Mouse (Mus musculus): ENCODE results near the gene Pomgnt1.

The Pomgnt1 gene

DNA sequence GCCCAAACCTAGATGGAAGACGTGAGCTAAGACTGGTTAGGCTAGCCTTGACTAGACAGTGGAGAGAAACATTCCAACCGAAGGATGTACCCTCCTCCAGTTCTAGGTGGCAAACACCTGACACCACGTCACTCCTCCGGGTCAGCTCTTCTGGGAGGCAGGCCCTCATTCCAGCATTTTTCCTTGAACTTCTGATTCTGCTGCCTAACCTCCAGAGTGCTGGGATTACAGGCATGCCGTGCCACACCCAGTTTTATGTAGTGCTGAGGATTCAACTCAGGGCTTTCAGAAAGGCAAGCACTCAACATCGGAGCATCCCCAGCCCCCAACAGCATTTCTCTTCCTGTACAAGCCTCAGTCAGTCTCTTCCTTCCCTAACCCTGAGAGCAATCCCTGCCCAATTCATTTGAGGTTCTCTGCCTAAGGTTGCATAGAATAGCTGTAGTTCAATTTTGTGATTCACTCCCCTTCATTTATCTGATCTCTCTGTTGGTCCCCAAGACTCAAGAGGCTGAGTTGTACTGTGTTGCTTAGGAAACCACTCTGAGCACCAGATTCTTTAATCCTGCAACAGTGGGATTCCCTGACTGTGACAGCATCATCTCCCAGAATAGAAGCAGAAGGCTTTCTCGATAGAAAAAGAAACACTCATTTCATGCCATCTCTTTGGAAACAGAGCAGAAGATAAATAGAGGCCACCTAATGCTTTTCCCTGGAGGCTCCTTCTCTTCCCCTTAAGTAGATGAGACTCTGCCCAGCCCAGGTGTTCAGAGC lies 17.3 kb downstream of the Pomgnt1 start:
- no peak for DNase-seq

DNA sequence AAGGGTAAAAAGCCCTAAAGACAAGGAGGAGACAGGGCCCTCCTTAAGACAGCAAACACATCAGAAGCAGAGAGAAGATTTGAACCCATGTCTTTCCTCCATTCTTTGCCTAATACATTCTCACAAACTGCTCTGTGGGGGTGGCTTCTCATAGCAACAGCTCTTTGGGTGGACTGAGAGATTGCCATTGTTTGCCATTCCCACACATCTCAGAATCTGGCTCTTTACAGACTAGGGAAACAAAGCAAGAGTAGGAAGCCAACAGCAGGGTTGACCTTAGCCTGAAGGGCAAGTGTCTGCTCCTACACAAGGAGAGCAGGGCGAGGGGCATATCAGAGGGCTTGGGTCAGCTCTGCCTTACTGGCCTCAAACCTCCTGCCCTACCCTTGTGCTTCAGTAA lies 18.1 kb downstream of the Pomgnt1 start:
- no peak for DNase-seq

- no peak for DNase-seq
Measured at GRCm38 (mm10) chr4:116142269-116142668, 18.6 kb downstream of the Pomgnt1 start.

DNA sequence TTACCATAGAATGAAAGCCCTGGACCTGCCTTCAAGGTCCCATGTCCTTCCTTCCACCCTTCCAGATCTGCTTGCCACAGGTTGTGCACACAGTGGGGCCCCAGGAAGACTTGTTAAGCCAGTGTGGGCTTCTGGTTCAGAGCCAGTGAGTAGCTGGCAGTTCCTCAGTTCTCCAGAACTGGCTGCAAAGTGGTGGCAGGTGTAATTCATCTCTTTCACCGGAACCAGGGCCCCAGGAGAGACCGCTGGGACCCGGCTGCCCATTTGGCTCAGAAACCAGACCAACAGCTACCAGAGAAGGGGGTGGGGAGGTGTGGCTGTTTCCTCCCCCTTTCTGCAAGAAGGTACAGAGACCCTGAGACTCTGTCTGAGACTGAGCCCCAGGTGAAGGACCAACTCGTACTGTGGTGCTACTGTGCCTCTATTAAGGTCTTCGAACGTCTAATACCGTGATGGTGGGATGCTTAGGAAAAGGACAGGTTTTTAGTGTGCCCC lies 19.7 kb downstream of the Pomgnt1 start:
- peak; percentile 95 to 96 for DNase-seq

- peak; percentile 86 to 88 for DNase-seq
Measured at GRCm38 (mm10) chr4:116143891-116144717, 20.5 kb downstream of the Pomgnt1 start.

DNA sequence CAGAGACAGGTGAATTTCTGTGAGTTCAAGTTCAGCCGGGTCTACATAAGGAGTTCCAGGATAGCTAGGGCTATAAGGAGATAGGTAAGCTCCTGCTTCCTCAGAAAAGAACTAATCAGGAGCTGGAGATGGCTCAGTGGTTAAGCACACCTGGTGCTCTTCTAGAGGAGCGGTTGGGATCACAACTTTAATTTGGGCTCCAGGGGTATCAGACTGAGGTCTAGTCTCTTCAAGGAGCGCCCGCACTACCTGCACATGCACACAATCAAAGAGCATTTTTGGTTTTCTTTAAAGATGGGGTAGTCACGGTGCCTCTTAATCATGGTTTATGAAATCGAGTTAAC lies 26.1 kb downstream of the Pomgnt1 start:
- no peak for DNase-seq

DNA sequence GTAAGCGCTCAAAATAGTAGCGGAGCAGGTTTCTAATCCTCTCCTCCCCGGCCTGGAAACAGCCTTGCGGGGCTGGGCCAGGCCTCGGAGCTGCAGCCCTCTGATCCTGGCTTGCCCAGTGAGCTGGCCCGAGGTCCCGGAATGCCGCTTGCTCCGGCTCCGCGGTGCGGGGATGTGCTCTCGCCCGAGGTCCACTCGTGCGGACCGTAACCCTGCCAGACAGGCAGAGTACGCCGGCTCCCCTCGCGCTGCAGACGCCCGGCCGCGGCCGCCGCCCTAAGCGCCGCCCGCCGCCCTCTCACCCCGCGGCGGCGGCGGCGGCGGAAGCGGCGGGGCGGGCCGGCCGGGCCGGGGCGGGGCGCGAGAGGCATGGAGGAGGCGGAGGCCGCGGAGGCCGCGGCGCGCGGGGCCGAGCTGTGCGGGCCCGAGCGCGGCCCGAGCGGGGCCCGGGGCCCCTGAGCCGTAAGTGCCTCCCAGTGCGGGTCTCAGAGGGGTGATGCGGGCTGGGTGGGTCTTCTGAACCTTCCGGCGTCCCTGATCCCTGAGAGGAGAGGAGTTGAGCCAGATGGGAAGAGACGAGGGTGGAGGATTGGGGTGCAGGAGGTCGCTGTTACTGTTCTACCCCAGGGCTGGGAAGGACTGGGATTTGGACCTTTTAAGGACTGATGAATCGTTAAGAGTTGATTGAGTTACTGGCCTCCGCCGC lies 26.7 kb downstream of the Pomgnt1 start:
- peak; percentile 83 to 86 for DNase-seq

GRCm38 (mm10) chr4:116150862-116151221 lies 27.2 kb downstream of the Pomgnt1 start:
- no peak for DNase-seq

- DNase-seq, result no peak
Measured at GRCm38 (mm10) chr4:116151238-116151637, 27.6 kb downstream of the Pomgnt1 start, which contains the start of gene Lurap1. TSS of gene Lurap1 (minus strand) at chr4:116151338.

GRCm38 (mm10) chr4:116152702-116153101 lies 29.1 kb downstream of the Pomgnt1 start:
- no peak for DNase-seq

GRCm38 (mm10) chr4:116157882-116158281 lies 34.2 kb downstream of the Pomgnt1 start:
- no peak for DNase-seq

GRCm38 (mm10) chr4:116159912-116160311 lies 36.3 kb downstream of the Pomgnt1 start:
- DNase-seq, result peak; percentile 75 to 79

DNA sequence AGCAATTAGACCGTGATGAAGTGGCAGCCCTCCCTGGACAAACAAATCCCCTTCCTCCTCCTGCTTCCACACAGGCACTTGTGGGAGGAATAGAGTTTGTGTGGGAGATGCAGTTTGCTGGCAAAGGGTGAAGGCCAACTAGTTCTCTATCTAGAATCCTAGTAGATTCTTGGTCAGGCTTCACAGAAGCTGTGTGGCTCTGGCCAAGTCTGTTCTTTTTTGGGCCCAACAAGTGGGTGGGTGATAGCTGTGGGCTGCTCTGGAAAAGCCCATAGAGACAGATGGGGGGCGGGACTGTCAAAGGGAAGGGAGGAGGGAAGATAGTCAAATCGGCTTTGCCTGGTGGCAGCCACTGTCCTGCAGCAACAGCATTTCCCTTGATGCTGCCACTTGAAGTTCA lies 37.1 kb downstream of the Pomgnt1 start:
- peak in 1 of 2 experiments; percentile 40 for DNase-seq

GRCm38 (mm10) chr4:116162142-116162541 lies 38.5 kb downstream of the Pomgnt1 start:
- DNase-seq, result no peak

DNA sequence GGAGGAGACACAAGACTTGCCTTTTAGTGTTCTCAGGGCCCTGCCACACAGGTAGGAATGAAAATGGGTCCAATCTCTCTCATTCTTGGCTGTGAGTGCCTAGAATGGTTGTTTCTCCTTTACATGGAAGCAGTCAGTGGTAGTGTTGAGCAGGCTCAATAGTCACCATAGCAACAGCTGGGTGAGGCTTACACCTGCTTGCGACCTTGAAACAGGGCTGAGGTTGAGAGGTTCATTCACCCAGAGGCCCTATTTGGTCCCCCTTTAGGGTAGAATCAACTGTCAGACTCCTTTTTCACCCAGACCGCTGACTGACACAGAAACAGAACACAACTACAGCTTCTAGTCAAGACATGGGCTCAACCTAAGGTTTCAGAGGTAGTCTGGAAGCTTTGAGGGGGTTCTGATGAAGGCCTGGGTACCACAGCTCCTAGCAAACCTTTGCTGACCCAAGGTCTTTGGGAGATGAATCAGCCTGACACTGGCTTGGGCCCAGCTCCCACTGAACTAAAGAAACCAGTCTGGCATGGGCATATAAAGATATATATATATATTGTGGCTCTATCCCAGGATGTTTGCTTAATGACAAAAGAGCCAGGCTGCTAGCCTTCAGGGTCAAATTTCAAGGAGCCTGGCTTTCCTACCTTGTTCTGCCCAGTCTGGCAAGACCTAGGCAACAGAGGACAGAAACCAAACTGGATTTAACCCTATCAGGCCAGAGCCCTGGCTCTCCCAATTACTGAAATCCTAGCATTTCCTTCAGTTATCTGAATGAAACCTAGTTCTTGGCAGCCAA lies 41.3 kb downstream of the Pomgnt1 start:
- no peak for DNase-seq

DNA sequence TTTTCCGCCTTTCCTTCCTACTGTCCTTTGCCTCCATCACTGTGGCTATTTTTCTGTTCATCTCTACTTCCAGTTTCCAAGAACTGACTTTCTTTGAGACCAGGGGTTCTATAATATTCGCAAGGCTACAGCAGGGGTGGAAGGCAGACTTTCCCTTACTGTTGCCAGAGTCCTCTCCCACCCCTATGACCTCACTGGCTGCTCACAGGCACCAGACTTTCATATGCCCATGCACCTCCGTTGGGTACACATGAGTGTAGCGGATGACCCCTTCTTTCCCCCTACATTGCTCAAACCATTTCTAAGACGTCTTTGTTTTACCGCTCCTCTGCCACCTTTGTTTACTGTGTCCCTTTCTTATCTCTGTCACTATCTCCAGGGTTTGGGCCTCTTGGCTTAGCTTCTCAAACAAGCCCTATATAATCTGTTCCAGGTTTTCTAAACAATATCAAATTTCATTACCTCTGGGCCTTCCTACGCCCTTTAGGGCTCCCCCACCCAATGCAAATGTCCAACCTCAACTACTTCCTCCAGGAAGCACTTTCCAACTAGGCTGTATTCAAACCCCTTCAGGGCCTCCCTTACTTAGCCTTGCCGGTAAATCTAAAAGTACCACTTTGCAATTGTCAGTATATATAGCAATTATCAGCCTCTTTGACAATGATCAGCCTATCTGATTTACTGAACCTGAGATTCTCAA lies 42.2 kb downstream of the Pomgnt1 start:
- no peak for DNase-seq

DNA sequence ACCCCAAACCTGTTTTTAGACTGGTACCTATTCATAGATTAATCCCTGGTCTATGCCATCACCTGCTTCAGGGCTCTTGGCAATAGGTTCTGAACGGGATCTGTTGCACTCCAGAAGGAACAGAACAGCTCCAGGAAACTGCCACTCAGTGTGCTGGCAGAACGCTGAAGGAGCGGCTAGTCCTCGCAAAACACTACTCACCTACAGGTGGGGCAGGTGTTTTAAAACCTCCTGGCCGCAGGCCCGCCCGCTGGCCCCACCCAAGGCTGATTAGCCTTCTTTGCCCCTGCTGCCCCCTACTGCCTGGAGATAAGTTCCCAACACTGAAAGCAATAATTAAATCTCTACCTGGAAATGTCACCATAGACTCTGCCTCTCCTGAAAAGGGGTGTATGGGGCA lies 43.8 kb downstream of the Pomgnt1 start, which contains the start of gene Tspan1:
Gene Tspan1, minus strand, starts transcription at position 198 of the 400 bp plus-strand sequence.
- DNase-seq, result peak; percentile 58 to 60

DNA sequence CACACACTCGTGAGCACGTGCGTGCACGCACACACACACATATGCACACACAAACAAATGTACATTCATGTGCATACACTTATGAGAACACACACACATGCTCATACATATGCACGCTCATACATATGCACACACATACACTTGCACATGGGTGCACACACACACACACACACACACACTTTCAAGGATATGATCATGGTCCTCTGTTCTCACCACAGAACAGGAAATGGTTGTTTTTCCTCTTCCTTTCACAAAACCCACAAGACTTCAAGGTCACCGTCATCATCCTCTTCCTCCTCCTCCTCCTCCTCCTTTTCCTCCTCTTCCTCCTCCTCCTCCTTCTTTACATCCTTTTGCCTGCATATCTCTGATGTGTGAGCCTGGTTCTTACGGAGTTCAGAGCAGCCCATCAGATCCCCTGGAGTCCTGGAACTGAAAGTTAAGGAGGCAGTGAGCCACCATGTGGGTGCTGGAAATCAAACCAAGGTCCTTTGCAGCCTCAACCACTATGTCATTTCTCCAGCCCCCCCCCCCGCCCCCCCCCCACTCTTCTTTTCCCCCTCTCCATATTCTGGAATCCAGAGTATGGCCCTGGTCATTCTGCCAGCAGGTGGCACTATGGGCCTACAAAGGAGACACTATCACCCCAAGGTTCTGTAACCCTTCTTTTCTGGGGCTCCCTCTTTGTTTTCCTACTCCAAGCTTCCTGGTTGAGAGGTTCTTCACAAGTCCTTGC lies 45.1 kb downstream of the Pomgnt1 start:
- peak; percentile 94 to 95 for DNase-seq

- peak in 1 of 2 experiments; percentile 8 for DNase-seq
Measured at GRCm38 (mm10) chr4:116169353-116169672, 45.7 kb downstream of the Pomgnt1 start.

DNA sequence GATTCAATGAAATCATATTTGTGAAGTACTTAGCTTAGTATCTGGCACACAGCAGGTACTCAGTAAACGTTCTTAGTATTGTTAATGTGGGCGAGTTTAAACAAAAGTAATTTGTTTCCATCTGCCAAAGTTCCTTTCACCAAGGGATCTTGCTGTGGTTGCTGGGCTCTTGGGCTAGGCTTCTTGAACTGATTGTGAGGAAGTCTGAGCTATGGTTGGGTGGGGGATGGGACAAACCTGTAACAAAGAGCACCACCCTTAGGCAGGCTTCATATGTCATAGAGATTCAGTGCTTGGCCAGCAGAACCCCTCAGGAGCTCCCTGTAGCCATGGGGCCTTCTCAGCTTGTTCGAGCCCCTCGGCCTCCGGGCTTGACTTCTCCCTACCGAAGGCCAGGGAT lies 49.4 kb downstream of the Pomgnt1 start, which contains the start of the genes 1700042G07Rik and Gm49337:
Gene 1700042G07Rik, plus strand, starts transcription at position 301 of the 400 bp plus-strand sequence.
Gene Gm49337, plus strand, starts transcription at position 313 of the 400 bp plus-strand sequence.
- DNase-seq, result no peak

DNA sequence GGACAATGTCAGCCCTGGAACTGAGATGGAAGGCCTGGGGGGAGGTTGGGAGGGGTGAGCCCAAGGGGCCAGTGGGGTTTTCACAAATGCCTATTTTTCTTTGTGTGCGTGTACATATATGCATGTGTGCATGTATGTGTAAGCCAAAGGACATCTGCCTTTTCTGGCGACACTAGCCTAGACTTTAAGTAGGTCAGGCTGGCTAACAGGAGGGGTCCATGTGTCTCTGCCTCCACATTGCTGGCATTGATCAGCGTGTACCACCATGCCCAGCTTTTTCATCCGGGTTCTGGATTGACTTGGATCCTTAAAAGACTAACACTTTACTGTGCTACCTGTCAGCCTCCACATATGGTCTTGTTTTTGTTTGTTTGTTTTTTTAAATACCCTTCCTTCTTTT lies 50.1 kb downstream of the Pomgnt1 start:
- DNase-seq, result peak; percentile 52 to 54
